In the genomic region with DNA sequence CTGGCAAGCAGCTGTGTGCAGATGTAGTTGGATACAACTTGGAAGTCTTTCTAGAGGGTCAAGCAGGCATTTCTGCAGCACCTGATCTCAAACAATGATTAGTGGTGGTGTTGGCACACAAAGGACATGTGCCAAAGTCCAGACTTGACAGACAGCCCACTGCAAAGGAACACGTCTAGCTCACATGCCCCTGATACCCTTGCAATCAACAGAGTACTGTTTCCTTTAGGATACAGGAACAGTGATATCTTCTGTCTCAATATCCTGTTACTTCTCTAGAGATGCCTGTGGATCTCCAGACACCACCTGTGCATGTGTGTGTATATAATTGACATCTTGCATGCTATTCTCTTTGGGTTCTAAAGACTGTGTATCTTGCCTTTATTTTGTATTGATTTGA, we compare ENCODE assay signal across 26 mouse cellular contexts.
"Had no signal": no experiment of that assay in that cellular context is flagged by ENCODE, and none has a peak within 500 bp of the region (broad histone marks: within the 10 kb centered on the region; RNA-seq: fewer than 3 reads in every experiment).

No protein-coding gene starts in this region.

- H3K4me2 ChIP-seq: heart, embryonic 12.5 days; hindbrain, embryonic 13.5 days; hindbrain, embryonic 15.5 days; kidney, embryonic 15.5 days; limb, embryonic 15.5 days; liver, embryonic 12.5 days had no signal

- H3K4me3 ChIP-seq: gastrocnemius, adult 2 months; heart, adult 2 months; heart, embryonic 10.5 days; heart, embryonic 12.5 days; hindbrain, embryonic 10.5 days; hindbrain, embryonic 13.5 days; hindbrain, embryonic 15.5 days; kidney, embryonic 15.5 days; limb, embryonic 12.5 days; limb, embryonic 15.5 days; liver, embryonic 12.5 days had no signal

- ATAC-seq: intestine, embryonic 16.5 days; liver, embryonic 12.5 days had no signal

- DNase-seq: gastrocnemius, adult 2 months; gastrocnemius, postnatal 10 days; gastrocnemius, postnatal 25 days; heart, adult 2 months; heart, postnatal 10 days; heart, postnatal 4 days; kidney, adult 11 months; kidney, adult 2 months; kidney, adult 9 months; kidney, postnatal 14 days; kidney, postnatal 36 days; layer of hippocampus, adult 9-11 months; layer of hippocampus, postnatal 36 days; left cerebral cortex, postnatal 4 days had no signal

- H3K27ac ChIP-seq: gastrocnemius, adult 2 months; heart, adult 2 months; heart, embryonic 10.5 days; hindbrain, embryonic 10.5 days; hindbrain, embryonic 13.5 days; hindbrain, embryonic 15.5 days; kidney, embryonic 15.5 days; kidney, postnatal 0 days; limb, embryonic 12.5 days; limb, embryonic 15.5 days; liver, embryonic 12.5 days; liver, embryonic 14.5 days had no signal

- H3K9ac ChIP-seq: heart, embryonic 12.5 days; hindbrain, embryonic 13.5 days; hindbrain, embryonic 15.5 days; kidney, embryonic 15.5 days; limb, embryonic 12.5 days; limb, embryonic 15.5 days; liver, embryonic 12.5 days; liver, embryonic 14.5 days had no signal

- H3K9me3 ChIP-seq: heart, embryonic 10.5 days; heart, embryonic 12.5 days; hindbrain, embryonic 10.5 days; hindbrain, embryonic 13.5 days; hindbrain, embryonic 15.5 days; kidney, embryonic 15.5 days; limb, embryonic 15.5 days had no signal

- H3K27me3 ChIP-seq: heart, embryonic 12.5 days; hindbrain, embryonic 13.5 days; hindbrain, embryonic 15.5 days; kidney, embryonic 15.5 days; limb, embryonic 12.5 days; limb, embryonic 15.5 days; liver, embryonic 12.5 days had no signal

- H3K36me3 ChIP-seq: heart, embryonic 10.5 days; heart, embryonic 12.5 days; hindbrain, embryonic 10.5 days; hindbrain, embryonic 13.5 days; hindbrain, embryonic 15.5 days; kidney, embryonic 15.5 days; limb, embryonic 12.5 days; limb, embryonic 15.5 days; liver, embryonic 12.5 days had no signal

- H3K4me1 ChIP-seq: heart, embryonic 10.5 days; heart, embryonic 12.5 days; hindbrain, embryonic 10.5 days; hindbrain, embryonic 13.5 days; kidney, embryonic 15.5 days; limb, embryonic 15.5 days; liver, embryonic 12.5 days had no signal
